Mouse (Mus musculus) gastrocnemius, adult 2 months (tissue): ENCODE measurements around the gene Nudt4. TPM values are rescaled to one million over a fixed set of nuclear protein-coding genes. Genes with fewer than 3 reads are reported as not detected.

Source experiments
- DNase-seq: peaks from one replicate; pipeline ENCODE4 v3.0.0; 2022
- H3K27ac ChIP-seq: fragments of 200-600 bp; 2 replicates; pipeline ENCODE4 v1.8.1; 2022; ENCODE audit warnings: mild to moderate bottlenecking
- H3K4me3 ChIP-seq: fragments of 200-600 bp; 2 replicates; pipeline ENCODE4 v1.8.1; 2022; ENCODE audit warnings: mild to moderate bottlenecking, moderate library complexity
- CTCF ChIP-seq: fragments of 200-600 bp; IDR thresholded peaks from 2 replicates; pipeline ENCODE4 v1.8.1; 2022; ENCODE audit warnings: antibody characterized with exemption, mild to moderate bottlenecking, moderate library complexity
- intact Hi-C: fragments of 180-260 bp; cut with DNase I; formaldehyde crosslinking; loops from one replicate; pipeline ENCODE4 v1.15.1; 2025
- total RNA-seq, 2 experiments: library from RNA; stranded (reverse); gene quantifications; 2 replicates each; pipeline ENCODE4 v1.2.3; 2021

Nudt4 gene
- total RNA-seq, 2 experiments from 2014 or later = 182 to 332 TPM

DNA sequence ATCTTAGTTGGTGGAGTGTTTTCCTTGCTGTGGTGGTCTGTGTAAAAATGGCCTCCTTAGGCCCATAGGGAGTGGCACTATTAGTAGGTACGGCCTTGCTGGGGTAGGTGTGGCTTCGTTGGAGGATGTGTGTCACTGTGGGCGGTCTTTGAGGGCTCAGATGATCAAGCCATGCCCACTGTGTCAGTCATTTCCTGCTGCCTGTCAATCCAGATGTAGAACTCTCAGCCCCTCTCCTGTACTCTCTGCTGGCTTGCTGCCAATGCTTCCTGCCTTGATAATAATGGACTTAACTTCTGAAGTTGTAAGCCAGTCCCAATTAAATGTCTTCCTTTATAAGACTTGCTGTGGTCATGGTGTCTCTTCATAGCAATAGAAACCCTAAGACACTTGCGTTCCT is 25.2 kb upstream of the Nudt4 start:
- no peak for TF ChIP-seq CTCF
- no peak for DNase-seq
- intact Hi-C loops = no loop called here
- no peak overlapping the region for H3K4me3 ChIP-seq
- no peak overlapping the region for H3K27ac ChIP-seq

GRCm38 (mm10) chr10:95587509-95588220 is 23.7 kb upstream of the Nudt4 start:
- intact Hi-C loops = no loop called here
- no peak overlapping the region for H3K27ac ChIP-seq
- no peak for DNase-seq
- H3K4me3 ChIP-seq = no peak overlapping the region
- TF ChIP-seq CTCF = no peak

DNA sequence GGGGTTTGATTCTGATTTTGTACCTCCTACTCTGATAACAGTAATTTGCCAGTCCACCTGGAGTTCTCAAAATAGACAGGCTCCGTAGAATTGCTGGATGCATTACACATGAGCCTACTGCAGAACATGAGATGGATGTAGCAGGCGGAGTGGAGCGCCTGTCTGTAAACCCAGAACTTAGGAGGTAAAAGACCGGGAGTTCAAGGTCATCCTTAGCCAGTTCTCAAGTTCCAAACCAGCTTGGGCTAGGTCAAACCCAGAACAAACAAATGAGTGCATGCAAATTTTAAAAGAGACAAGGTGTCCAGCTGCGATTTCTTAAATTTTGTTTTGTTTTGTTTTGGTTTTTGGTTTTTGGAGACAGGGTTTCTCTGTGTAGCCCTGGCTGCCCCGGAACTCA is 21.6 kb upstream of the Nudt4 start:
- Histone ChIP-seq H3K4me3 (no peak overlapping the region), H3K27ac (no peak overlapping the region)
- no peak for TF ChIP-seq CTCF
- no peak for DNase-seq
- intact Hi-C loops = no loop called here

- no peak for DNase-seq
- intact Hi-C loops = no loop called here
- H3K27ac ChIP-seq = no peak overlapping the region
- no peak overlapping the region for H3K4me3 ChIP-seq
- no peak for TF ChIP-seq CTCF
These were observed 13.6 kb upstream of the Nudt4 start for GRCm38 (mm10) chr10:95577567-95577950.

- 0 out of 2 replicates have a peak overlapping the region, but pooled peaks have one; percentile 9 for H3K4me3 ChIP-seq
- intact Hi-C loops = no loop called here
- TF ChIP-seq CTCF = no peak
- DNase-seq = no peak
- H3K27ac ChIP-seq = no peak overlapping the region
These were observed 13.1 kb upstream of the Nudt4 start for GRCm38 (mm10) chr10:95576876-95577566.

- TF ChIP-seq CTCF = no peak
- DNase-seq = no peak
- no peak overlapping the region for H3K27ac ChIP-seq
- intact Hi-C loops = loop anchor here (2.0 kb wide), 1 partner anchor 55 kb away; no protein-coding TSS in a partner anchor
- no peak overlapping the region for H3K4me3 ChIP-seq
These were observed 12.0 kb upstream of the Nudt4 start for GRCm38 (mm10) chr10:95575839-95576380.

- intact Hi-C loops = loop anchor here (2.0 kb wide), 1 partner anchor 56 kb away; no protein-coding TSS in a partner anchor
- H3K27ac ChIP-seq = no peak overlapping the region
- TF ChIP-seq CTCF = no peak
- no peak overlapping the region for H3K4me3 ChIP-seq
- no peak for DNase-seq
These were observed 11.0 kb upstream of the Nudt4 start for GRCm38 (mm10) chr10:95574994-95575393.

DNA sequence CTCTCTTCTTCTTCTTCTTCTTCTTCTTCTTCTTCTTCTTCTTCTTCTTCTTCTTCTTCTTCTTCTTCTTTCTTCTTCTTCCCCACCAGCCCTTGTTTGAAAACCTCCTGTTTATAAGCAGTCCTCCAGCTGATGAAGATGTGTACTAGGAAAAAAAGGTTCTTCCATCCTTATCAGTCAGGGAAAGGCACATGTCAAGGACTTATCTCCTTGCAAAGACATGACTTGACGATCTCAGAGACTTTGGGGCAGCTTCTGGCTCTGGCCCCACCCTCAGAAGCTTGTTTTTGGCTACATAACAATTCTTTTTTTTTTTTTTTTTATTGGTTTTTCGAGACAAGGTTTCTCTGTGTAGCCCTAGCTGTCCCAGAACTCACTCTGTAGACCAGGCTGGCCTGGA is 5.5 kb upstream of the Nudt4 start:
- Histone ChIP-seq H3K4me3 (no peak overlapping the region), H3K27ac (no peak overlapping the region)
- intact Hi-C loops = loop anchor here (5.0 kb wide), 1 partner anchor 38 kb away; no protein-coding TSS in a partner anchor
- TF ChIP-seq CTCF = no peak
- DNase-seq = no peak

- intact Hi-C loops = loop anchor here (5.0 kb wide), 1 partner anchor 39 kb away; no protein-coding TSS in a partner anchor
- Histone ChIP-seq H3K4me3 (no peak overlapping the region), H3K27ac (0 out of 2 replicates have a peak overlapping the region, but pooled peaks have one; percentile 57)
- TF ChIP-seq CTCF = no peak
- no peak for DNase-seq
These were observed 4.1 kb upstream of the Nudt4 start for GRCm38 (mm10) chr10:95568016-95568415.

DNA sequence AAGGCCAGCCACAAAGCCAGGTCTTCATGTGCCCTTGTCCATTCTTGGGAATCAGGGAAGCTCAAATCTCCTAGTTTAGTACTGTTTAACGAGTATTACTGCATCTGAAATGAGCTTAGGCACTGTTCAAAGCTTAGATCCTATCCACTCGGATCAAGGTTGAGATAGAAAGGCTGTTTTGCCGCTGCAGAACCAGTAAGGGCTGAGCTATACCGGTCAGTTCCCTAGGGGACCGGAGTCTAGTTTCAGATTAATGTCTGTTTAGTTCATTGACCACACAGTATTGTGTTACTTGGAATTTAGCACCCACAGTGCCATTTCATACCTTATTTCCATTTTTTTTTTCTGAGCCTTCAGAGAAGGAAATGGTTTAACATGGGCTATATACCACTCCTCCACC is 3.6 kb upstream of the Nudt4 start:
- peak overlapping the region; percentile 72 for H3K27ac ChIP-seq
- intact Hi-C loops = loop anchor here (5.0 kb wide), 1 partner anchor 40 kb away; no protein-coding TSS in a partner anchor
- no peak overlapping the region for H3K4me3 ChIP-seq
- TF ChIP-seq CTCF = no peak
- no peak for DNase-seq

DNA sequence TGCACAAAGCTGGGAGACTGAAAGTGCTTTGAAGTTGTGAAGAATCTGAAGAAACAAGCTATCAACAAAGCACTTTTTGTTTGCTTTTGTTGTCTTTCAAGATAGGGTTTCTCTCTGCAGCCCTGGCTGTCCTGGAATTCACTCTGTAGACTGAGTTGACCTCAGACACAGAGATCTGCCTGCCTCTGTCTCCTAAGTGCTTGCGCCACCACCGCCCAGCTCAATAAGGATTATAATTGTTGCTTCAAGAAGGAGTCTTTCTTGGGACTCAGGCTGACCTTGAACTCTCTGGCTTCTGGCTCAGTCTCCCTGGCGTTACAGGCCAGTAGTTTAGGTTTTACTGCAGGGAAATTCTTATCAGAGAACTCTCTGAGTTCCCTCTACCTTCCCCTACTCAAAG is 2.8 kb upstream of the Nudt4 start:
- no peak for TF ChIP-seq CTCF
- Histone ChIP-seq H3K27ac (no peak overlapping the region), H3K4me3 (no peak overlapping the region)
- DNase-seq = no peak
- intact Hi-C loops = loop anchor here (5.0 kb wide), 1 partner anchor 41 kb away; no protein-coding TSS in a partner anchor

- intact Hi-C loops = loop anchor here (5.0 kb wide), 1 partner anchor 42 kb away; no protein-coding TSS in a partner anchor
- peak overlapping the region; percentile 12; the same call in 1 of the 2 replicates for H3K27ac ChIP-seq
- no peak for DNase-seq
- no peak overlapping the region for H3K4me3 ChIP-seq
- no peak for TF ChIP-seq CTCF
These were observed 1.4 kb upstream of the Nudt4 start for GRCm38 (mm10) chr10:95565156-95565854.
